Mouse (Mus musculus) liver, embryonic 14.5 days (tissue): ENCODE results near the gene Mgll. TPM values are rescaled to one million over a fixed set of nuclear protein-coding genes. Genes with fewer than 3 reads are reported as not detected.

ENCODE experiments used
- ATAC-seq: fragments of 200-750 bp; cut with Nextera tagmentation; 2 replicates; pipeline ENCODE4 v1.8.0; 2017; ENCODE audit warnings: moderate number of reproducible peaks, mild to moderate bottlenecking, moderate library complexity; ENCODE audit not compliant: insufficient read depth
- DNase-seq, 3 experiments: peaks; one replicate each; pipeline ENCODE4 v3.0.0-alpha.2; 2012 to 2013; ENCODE audit warnings: low read depth in 3 of 3, low spot score in 3 of 3
- H3K27ac ChIP-seq: fragments of 300-500 bp; sonication (generic); 2 replicates; pipeline ENCODE4 v1.5.1; 2014; ENCODE audit warnings: moderate library complexity, mild to moderate bottlenecking, control low read depth, inconsistent platforms
- H3K27me3 ChIP-seq: fragments of 300-500 bp; sonication (generic); 2 replicates; pipeline ENCODE4 v1.6.1; 2014; ENCODE audit warnings: mild to moderate bottlenecking, low read length, moderate library complexity; ENCODE audit not compliant: control insufficient read depth, insufficient read depth
- H3K36me3 ChIP-seq: fragments of 300-500 bp; sonication (generic); replicated peaks from 2 replicates; pipeline ENCODE4 v1.6.1; 2014; ENCODE audit warnings: low read depth; ENCODE audit not compliant: control insufficient read depth, insufficient read depth
- H3K4me1 ChIP-seq, 2 experiments: fragments of 200-500 bp in 1 of 2; fragments of 300-500 bp in 1 of 2; sonication (generic) in 1 of 2; replicated peaks; 2 replicates each; pipeline ENCODE4 v1.6.1; 2012 to 2014; ENCODE audit warnings: antibody characterized with exemption in 1 of 2, inconsistent platforms in 1 of 2, low read length in 1 of 2; ENCODE audit not compliant: control insufficient read depth in 2 of 2, insufficient read depth in 2 of 2
- H3K4me2 ChIP-seq: fragments of 300-500 bp; sonication (generic); 2 replicates; pipeline ENCODE4 v1.6.1; 2014; ENCODE audit warnings: low read depth, mild to moderate bottlenecking, control low read depth, moderate library complexity
- H3K4me3 ChIP-seq, 2 experiments: fragments of 200-500 bp in 1 of 2; fragments of 300-500 bp in 1 of 2; sonication (generic) in 1 of 2; 2 replicates each; pipeline ENCODE4 v1.5.1; 2012 to 2014; ENCODE audit warnings: low read depth in 2 of 2, low read length in 2 of 2, mild to moderate bottlenecking in 2 of 2, control low read depth in 1 of 2, inconsistent platforms in 1 of 2, moderate library complexity in 1 of 2; ENCODE audit not compliant: insufficient read depth in 1 of 2
- H3K9ac ChIP-seq: fragments of 300-500 bp; sonication (generic); replicated peaks from 2 replicates; pipeline ENCODE4 v1.6.1; 2014; ENCODE audit warnings: mild to moderate bottlenecking, control low read depth, moderate library complexity
- H3K9me3 ChIP-seq: fragments of 300-500 bp; sonication (generic); 2 replicates; pipeline ENCODE4 v1.6.1; 2016; ENCODE audit warnings: low read length, mixed read lengths; ENCODE audit not compliant: control insufficient read depth
- CTCF ChIP-seq: IDR thresholded peaks from 2 replicates; pipeline ENCODE4 v1.5.1; 2016; ENCODE audit warnings: antibody characterized with exemption, low read depth, control low read depth
- EP300 ChIP-seq: IDR thresholded peaks from 2 replicates; pipeline ENCODE4 v1.6.1; 2016; ENCODE audit warnings: antibody characterized with exemption, low read depth
- WGBS: fragments of 180-500 bp; shearing (Covaris S2); extraction: QIAGEN DNeasy Blood & Tissue Kit; methylation state at CpG from one replicate; pipeline ENCODE4 v1.1.7; 2014; ENCODE audit not compliant: insufficient replicate concordance; 5-methylcytosine and 5-hydroxymethylcytosine counted together
- polyA plus RNA-seq, 2 experiments: library from polyadenylated mRNA; depleted of rRNA in 1 of 2; stranded (reverse) in 1 of 2; unstranded in 1 of 2; fragments of >200 nt; fragmentation: Nextera tagmentation in 1 of 2; extraction: Ambion mirVana in 1 of 2; gene quantifications; 2 replicates each; pipeline versions ENCODE4 v1.2.1 to v1.2.3; 2012 to 2014

The Mgll gene
- polyA plus RNA-seq, 2 experiments = 17.0 to 68.0 TPM

DNA sequence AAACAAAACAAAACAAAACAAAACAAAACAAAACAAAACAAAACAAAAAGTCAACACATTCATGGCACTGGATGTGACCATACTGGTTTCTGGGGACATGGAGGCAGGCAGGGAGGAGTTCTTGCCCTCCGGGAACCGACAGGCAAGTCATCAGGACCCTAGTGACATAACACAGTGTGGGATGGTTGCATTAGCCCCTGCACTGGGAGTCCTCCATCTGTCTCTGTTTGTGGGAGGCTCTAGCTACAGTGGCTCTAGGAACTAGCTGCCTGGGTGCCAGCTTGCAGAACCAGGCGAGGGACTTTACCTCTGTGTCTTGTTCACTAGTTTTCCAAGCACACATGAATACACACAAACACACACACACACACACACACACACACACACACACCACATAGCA, 43.2 kb upstream of the Mgll start:
- no peak overlapping the region for H3K4me2 ChIP-seq

DNA sequence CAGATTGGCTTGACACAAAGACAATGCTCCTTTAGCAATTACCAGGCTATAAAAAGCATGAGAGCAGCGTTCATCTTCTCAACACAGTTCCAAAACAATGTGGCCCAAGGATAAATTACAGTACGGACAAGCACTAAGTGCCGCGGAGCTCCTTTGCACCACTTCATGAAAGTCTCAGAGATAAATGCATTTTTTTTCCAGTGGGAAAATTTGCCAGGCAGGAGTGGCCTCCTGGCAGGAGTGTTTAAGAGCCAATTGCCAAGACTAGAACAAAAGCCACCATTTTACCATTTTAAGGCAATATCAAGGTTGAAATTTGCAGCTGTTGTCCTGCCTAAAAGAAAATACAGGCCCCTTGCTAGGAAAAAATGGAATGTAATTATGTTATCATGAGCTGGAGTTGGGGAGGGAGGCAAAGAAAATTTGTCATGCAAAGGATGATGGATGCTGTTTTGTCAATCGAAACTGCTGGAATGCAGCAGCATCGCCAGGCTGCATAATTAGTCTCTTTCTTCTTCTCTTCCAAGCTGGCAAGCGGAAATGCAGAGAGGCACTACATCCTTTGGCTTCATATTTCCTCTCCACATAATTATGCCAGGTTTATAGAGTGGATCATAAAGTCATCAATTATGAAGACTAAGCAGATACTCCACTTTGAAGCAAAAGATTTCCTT, 40.7 kb upstream of the Mgll start:
- WGBS = 66% methylated on average over 7 of the region's 7 CpGs
- no peak for TF ChIP-seq CTCF
- no peak for TF ChIP-seq EP300
- Histone ChIP-seq H3K9ac (no peak overlapping the region), H3K4me2 (no peak overlapping the region), H3K36me3 (no peaks in the 10 kb centered on the region), H3K27me3 (no peaks in the 10 kb centered on the region), H3K4me3 (no peak overlapping the region), H3K9me3 (no peaks in the 10 kb centered on the region), H3K27ac (no peak overlapping the region), H3K4me1 (0 out of 4 replicates have a peak, but pooled peaks cover 0 to 3% of the 10 kb centered on the region in 2 experiments)
- ATAC-seq (no peak), DNase-seq (no peak)

More for the DNA sequence above, 43.2 kb upstream of the Mgll start:
- ATAC-seq (no peak), DNase-seq (no peak)
- WGBS = 69% methylated on average over 3 of the region's 3 CpGs
- no peaks in the 10 kb centered on the region for H3K9me3 ChIP-seq
- no peaks in the 10 kb centered on the region for H3K36me3 ChIP-seq
- H3K27ac ChIP-seq = no peak overlapping the region
- TF ChIP-seq EP300 = no peak
- TF ChIP-seq CTCF = no peak
- H3K4me1 ChIP-seq = peaks cover 4% of the 10 kb centered on the region in 2 experiments; a peak in 2 of 4 replicates
- no peak overlapping the region for H3K4me3 ChIP-seq
- H3K27me3 ChIP-seq = no peaks in the 10 kb centered on the region
- no peak overlapping the region for H3K9ac ChIP-seq

DNA sequence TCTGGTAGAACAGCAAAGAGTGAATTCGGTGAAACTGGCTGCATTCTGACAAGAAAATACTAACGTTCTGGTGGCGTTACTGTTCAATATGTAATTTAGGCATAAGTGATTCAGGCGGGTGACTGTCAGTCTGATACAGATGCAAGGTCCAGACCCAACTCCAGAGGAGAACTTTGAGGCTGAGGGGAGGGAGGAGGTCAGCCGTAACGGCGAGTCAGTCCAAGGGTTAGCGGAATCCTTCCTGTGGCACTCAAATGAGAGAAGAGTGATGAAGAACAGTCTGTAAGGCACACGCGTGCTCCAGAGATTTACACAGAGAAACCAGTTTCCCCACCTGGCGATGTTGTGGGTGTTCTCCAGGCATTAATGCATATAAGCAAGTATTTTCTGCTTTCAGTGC, 36.0 kb upstream of the Mgll start:
- H3K4me3 ChIP-seq = no peak overlapping the region
- WGBS = 83% methylated on average over 11 of the region's 11 CpGs
- no peaks in the 10 kb centered on the region for H3K27me3 ChIP-seq
- H3K36me3 ChIP-seq = no peaks in the 10 kb centered on the region
- TF ChIP-seq CTCF (no peak), EP300 (no peak)
- ATAC-seq = no peak
- DNase-seq = no peak
- no peaks in the 10 kb centered on the region for H3K9me3 ChIP-seq
- H3K27ac ChIP-seq = no peak overlapping the region
- H3K9ac ChIP-seq = no peak overlapping the region
- H3K4me2 ChIP-seq = no peak overlapping the region
- H3K4me1 ChIP-seq = peaks cover 4 to 10% of the 10 kb centered on the region in 2 experiments; a peak in 3 of 4 replicates

DNA sequence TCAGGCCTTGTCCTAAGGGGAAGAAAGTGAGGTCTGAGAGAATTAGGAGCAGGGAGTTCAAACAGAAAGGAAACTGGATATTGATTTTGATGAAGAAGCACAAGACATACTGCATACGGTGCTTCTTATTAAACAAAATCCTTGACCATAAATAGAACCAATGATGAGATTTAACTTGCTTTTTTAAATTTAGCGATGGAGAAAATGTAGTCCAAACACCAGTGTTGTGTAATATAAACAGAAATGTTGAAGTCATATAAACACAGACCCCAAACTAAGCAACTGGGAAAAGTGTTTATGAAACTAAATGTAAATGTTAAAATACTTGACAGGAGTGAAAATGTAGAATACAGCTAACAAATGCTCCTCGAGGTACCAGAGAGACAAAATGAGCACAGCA, 35.5 kb upstream of the Mgll start:
- no peak for DNase-seq

DNA sequence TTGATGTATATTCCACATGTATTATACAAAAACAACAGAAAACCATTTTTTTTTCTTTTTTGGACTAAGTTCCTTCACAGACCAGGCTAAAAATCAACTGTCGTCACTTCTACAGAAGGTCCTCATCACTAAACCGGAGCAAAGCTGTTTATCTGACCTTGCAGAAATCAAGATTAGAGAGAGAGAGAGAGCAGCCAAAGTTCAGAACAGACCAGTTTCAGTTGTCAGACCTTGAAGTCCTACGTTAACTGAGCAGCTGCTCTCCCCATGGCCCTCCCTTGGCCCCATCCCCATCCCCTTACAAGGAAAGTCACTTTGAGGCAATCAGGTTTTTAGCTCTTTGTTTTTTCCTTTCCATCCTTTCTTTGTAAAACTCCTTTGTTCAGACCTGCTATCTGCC, 34.0 kb upstream of the Mgll start:
- H3K27me3 ChIP-seq = no peaks in the 10 kb centered on the region
- peaks cover 4 to 10% of the 10 kb centered on the region in 2 experiments; a peak in 3 of 4 replicates for H3K4me1 ChIP-seq
- ATAC-seq = peak; percentile 45; the same call in 1 of the 2 replicates
- no peak for DNase-seq
- H3K9ac ChIP-seq = no peak overlapping the region
- TF ChIP-seq EP300 (peak; percentile 29; the same call in 1 of the 2 replicates), CTCF (no peak)
- no peak overlapping the region for H3K4me3 ChIP-seq
- H3K9me3 ChIP-seq = no peaks in the 10 kb centered on the region
- 10% methylated on average over 3 of the region's 3 CpGs for WGBS
- H3K36me3 ChIP-seq = no peaks in the 10 kb centered on the region
- H3K27ac ChIP-seq = no peak overlapping the region
- no peak overlapping the region for H3K4me2 ChIP-seq

More for the DNA sequence above, 35.5 kb upstream of the Mgll start:
- Histone ChIP-seq H3K4me2 (no peak overlapping the region), H3K36me3 (no peaks in the 10 kb centered on the region), H3K4me3 (no peak overlapping the region), H3K9ac (no peak overlapping the region), H3K27ac (no peak overlapping the region), H3K9me3 (no peaks in the 10 kb centered on the region), H3K27me3 (no peaks in the 10 kb centered on the region), H3K4me1 (peaks cover 4 to 10% of the 10 kb centered on the region in 2 experiments; a peak in 3 of 4 replicates)
- WGBS = 72% methylated on average over 3 of the region's 3 CpGs
- no peak for ATAC-seq
- TF ChIP-seq EP300 = no peak
- no peak for TF ChIP-seq CTCF
